Mouse (Mus musculus) MEL (cell line): ENCODE measurements around the gene R3hcc1l. TPM values are rescaled to one million over a fixed set of nuclear protein-coding genes. Genes with fewer than 3 reads are reported as not detected.

Source experiments
- DNase-seq: peaks from one replicate; pipeline ENCODE4 v3.0.0; 2011; ENCODE audit warnings: low read depth, low spot score
- H3K27ac ChIP-seq: 2 replicates; pipeline ENCODE4 v1.5.1; 2012; ENCODE audit warnings: low read depth, mild to moderate bottlenecking, control low read depth, low read length, moderate library complexity; ENCODE audit not compliant: control insufficient read depth
- H3K27me3 ChIP-seq, 2 experiments: fragments of 150-350 bp in 1 of 2; sonication (generic) in 1 of 2; 2 replicates each; pipeline ENCODE4 v1.6.1; 2012; ENCODE audit warnings: low read length in 2 of 2, mild to moderate bottlenecking in 2 of 2, improper control_type of control experiment in 1 of 2, moderate library complexity in 1 of 2; ENCODE audit not compliant: insufficient read depth in 2 of 2, control insufficient read depth in 1 of 2
- H3K36me3 ChIP-seq, 2 experiments: 2 replicates each; pipeline ENCODE4 v1.6.1; 2012 to 2014; ENCODE audit warnings: low read length in 2 of 2, improper control_type of control experiment in 1 of 2, inconsistent platforms in 1 of 2, mild to moderate bottlenecking in 1 of 2; ENCODE audit not compliant: insufficient read depth in 2 of 2, control insufficient read depth in 1 of 2
- H3K4me1 ChIP-seq, 2 experiments: fragments of 150-350 bp in 1 of 2; sonication (generic) in 1 of 2; 2 replicates each; pipeline ENCODE4 v1.6.1; 2012; ENCODE audit warnings: low read length in 2 of 2, improper control_type of control experiment in 1 of 2, mild to moderate bottlenecking in 1 of 2; ENCODE audit not compliant: insufficient read depth in 2 of 2, control insufficient read depth in 1 of 2
- H3K4me3 ChIP-seq, 2 experiments: fragments of 150-350 bp in 1 of 2; sonication (generic) in 1 of 2; 2 replicates each; pipeline ENCODE4 v1.5.1; 2012; ENCODE audit warnings: low read depth in 2 of 2, low read length in 2 of 2, mild to moderate bottlenecking in 2 of 2, moderate library complexity in 2 of 2, control low read depth in 1 of 2, improper control_type of control experiment in 1 of 2; ENCODE audit not compliant: control insufficient read depth in 1 of 2, insufficient read depth in 1 of 2
- H3K79me2 ChIP-seq: 2 replicates; pipeline ENCODE4 v1.6.1; 2012; ENCODE audit warnings: mild to moderate bottlenecking, low read length, moderate library complexity; ENCODE audit not compliant: control insufficient read depth, poor library complexity, insufficient read depth
- H3K9ac ChIP-seq: 2 replicates; pipeline ENCODE4 v1.6.1; 2012; ENCODE audit warnings: low read depth, mild to moderate bottlenecking, control low read depth, low read length, moderate library complexity; ENCODE audit not compliant: control insufficient read depth, poor library complexity, severe bottlenecking
- H3K9me3 ChIP-seq: fragments of 150-350 bp; sonication (generic); replicated peaks from 2 replicates; pipeline ENCODE4 v1.6.1; 2012; ENCODE audit warnings: mild to moderate bottlenecking, low read length, improper control_type of control experiment, moderate library complexity; ENCODE audit not compliant: insufficient read depth
- BHLHE40 ChIP-seq: IDR thresholded peaks from 2 replicates; pipeline ENCODE4 v1.6.1; 2012; ENCODE audit warnings: low read depth, mild to moderate bottlenecking, inconsistent platforms, low read length, improper control_type of control experiment, borderline replicate concordance
- CHD2 ChIP-seq: IDR thresholded peaks from 2 replicates; pipeline ENCODE4 v1.6.1; 2011; ENCODE audit warnings: low read length, improper control_type of control experiment
- CTCF ChIP-seq, 3 experiments: IDR thresholded peaks in 2 of 3; conservative IDR thresholded peaks in 1 of 3; 2 replicates each; pipeline ENCODE4 v1.5.1; 2011 to 2012; ENCODE audit warnings: low read length in 3 of 3, low read depth in 2 of 3, mild to moderate bottlenecking in 2 of 3, improper control_type of control experiment in 1 of 3, inconsistent platforms in 1 of 3, mixed read lengths in 1 of 3, moderate library complexity in 1 of 3; ENCODE audit not compliant: control insufficient read depth in 1 of 3, insufficient read depth in 1 of 3, poor library complexity in 1 of 3, severe bottlenecking in 1 of 3
- EP300 ChIP-seq, 2 experiments: IDR thresholded peaks; 2 replicates each; pipeline ENCODE4 v1.6.1; 2011; ENCODE audit warnings: improper control_type of control experiment in 2 of 2, low read length in 2 of 2, low read depth in 1 of 2, mild to moderate bottlenecking in 1 of 2
- GATA1 ChIP-seq: IDR thresholded peaks from 2 replicates; pipeline ENCODE4 v1.6.1; 2011; ENCODE audit warnings: low read depth, low read length, improper control_type of control experiment
- KAT2A ChIP-seq: conservative IDR thresholded peaks from 2 replicates; pipeline ENCODE4 v1.6.1; 2012; ENCODE audit warnings: low read depth, low read length, improper control_type of control experiment, inconsistent platforms
- MAZ ChIP-seq: IDR thresholded peaks from 2 replicates; pipeline ENCODE4 v1.6.1; 2012; ENCODE audit warnings: low read depth, mild to moderate bottlenecking, inconsistent platforms, low read length, improper control_type of control experiment
- MEF2A ChIP-seq: IDR thresholded peaks from 2 replicates; pipeline ENCODE4 v1.6.1; 2014; ENCODE audit warnings: low read depth, mild to moderate bottlenecking, inconsistent platforms, low read length, improper control_type of control experiment; ENCODE audit not compliant: poor library complexity, insufficient replicate concordance, severe bottlenecking; ENCODE audit errors: extremely low read depth
- MYC ChIP-seq: IDR thresholded peaks from 2 replicates; pipeline ENCODE4 v1.6.1; 2011; ENCODE audit warnings: low read depth, mild to moderate bottlenecking, low read length, improper control_type of control experiment, moderate library complexity
- NELFE ChIP-seq: IDR thresholded peaks from 2 replicates; pipeline ENCODE4 v1.6.1; 2011; ENCODE audit warnings: low read depth, low read length, improper control_type of control experiment
- RAD21 ChIP-seq: IDR thresholded peaks from 2 replicates; pipeline ENCODE4 v1.6.1; 2011; ENCODE audit warnings: mild to moderate bottlenecking, low read depth, low read length, improper control_type of control experiment
- SMC3 ChIP-seq: IDR thresholded peaks from 2 replicates; pipeline ENCODE4 v1.6.1; 2011; ENCODE audit warnings: low read depth, low read length, improper control_type of control experiment
- USF2 ChIP-seq, 2 experiments: IDR thresholded peaks; 2 replicates each; pipeline ENCODE4 v1.6.1; 2011 to 2012; ENCODE audit warnings: improper control_type of control experiment in 2 of 2, low read length in 2 of 2, borderline replicate concordance in 1 of 2, inconsistent platforms in 1 of 2, low read depth in 1 of 2, mild to moderate bottlenecking in 1 of 2; ENCODE audit not compliant: insufficient read depth in 1 of 2
- ZC3H11A ChIP-seq: IDR thresholded peaks from 2 replicates; pipeline ENCODE4 v1.6.1; 2012; ENCODE audit warnings: low read depth, mild to moderate bottlenecking, inconsistent platforms, low read length, improper control_type of control experiment
- ZKSCAN1 ChIP-seq: IDR thresholded peaks from 2 replicates; pipeline ENCODE4 v1.6.1; 2012; ENCODE audit warnings: low read depth, mild to moderate bottlenecking, inconsistent platforms, low read length, improper control_type of control experiment, moderate library complexity
- ZMIZ1 ChIP-seq: IDR thresholded peaks from 2 replicates; pipeline ENCODE4 v1.6.1; 2012; ENCODE audit warnings: low read depth, mild to moderate bottlenecking, inconsistent platforms, low read length, improper control_type of control experiment, moderate library complexity
- polyA plus RNA-seq, 2 experiments: library from polyadenylated mRNA; stranded (reverse) in 1 of 2; unstranded in 1 of 2; fragments of >175 nt in 1 of 2; fragments of >200 nt in 1 of 2; gene quantifications; 2 replicates each; pipeline versions ENCODE4 v1.2.1 to v1.2.4; 2012; ENCODE audit warnings: low replicate concordance in 2 of 2, low read depth in 1 of 2; ENCODE audit not compliant: insufficient read length in 2 of 2, insufficient read depth in 1 of 2, missing spikeins in 1 of 2
- total RNA-seq: library from RNA; depleted of rRNA; stranded (reverse); fragments of 300-350 nt; gene quantifications from 2 replicates; pipeline ENCODE4 v1.2.3, GENCODE M21; 2012

Gene R3hcc1l
- total and polyA plus RNA-seq, 3 experiments = 14.8 to 119 (median 21.5) TPM

- Histone ChIP-seq H3K79me2 (no peaks in the 10 kb centered on the region), H3K27me3 (no peaks in the 10 kb centered on the region), H3K9ac (no peak overlapping the region), H3K36me3 (no peaks in the 10 kb centered on the region), H3K4me1 (no peaks in the 10 kb centered on the region), H3K27ac (no peak overlapping the region), H3K4me3 (no peak overlapping the region), H3K9me3 (no peaks in the 10 kb centered on the region)
- TF ChIP-seq RAD21 (no peak), MYC (no peak), ZMIZ1 (no peak), SMC3 (no peak), USF2 (IDR thresholded peaks at IDR 0.05; ENCODE audit: borderline replicate concordance in 1 of 2, insufficient read depth in 1 of 2, low read depth in 1 of 2, low read length in 2 of 2) (no peak), CTCF (IDR thresholded peaks at IDR 0.05 in 2 of 3, conservative IDR thresholded peaks at IDR 0.05 in 1 of 3; ENCODE audit: control insufficient read depth in 1 of 3, insufficient read depth in 1 of 3, low read depth in 2 of 3, low read length in 3 of 3, poor library complexity in 1 of 3, severe bottlenecking in 1 of 3) (no peak), GATA1 (no peak)
- no peak for DNase-seq
Measured at GRCm38 (mm10) chr19:42613647-42614225, 95.2 kb downstream of the R3hcc1l start.

- H3K9ac ChIP-seq = no peak overlapping the region
- peaks cover 0 to 6% of the 10 kb centered on the region in 2 experiments; a peak in 2 of 4 replicates for H3K27me3 ChIP-seq
- no peaks in the 10 kb centered on the region for H3K79me2 ChIP-seq
- no peaks in the 10 kb centered on the region for H3K36me3 ChIP-seq
- no peaks in the 10 kb centered on the region for H3K4me1 ChIP-seq
- no peak overlapping the region for H3K4me3 ChIP-seq
- DNase-seq = no peak
- no peaks in the 10 kb centered on the region for H3K9me3 ChIP-seq
- no peak for TF ChIP-seq SMC3
- TF ChIP-seq MEF2A = no peak
- no peak for TF ChIP-seq ZMIZ1
- no peak for TF ChIP-seq EP300 (IDR thresholded peaks at IDR 0.05; ENCODE audit: low read depth in 1 of 2, low read length in 2 of 2)
- TF ChIP-seq RAD21 = no peak
- no peak for TF ChIP-seq ZKSCAN1
- TF ChIP-seq BHLHE40 = no peak
- no peak for TF ChIP-seq CHD2
- no peak for TF ChIP-seq ZC3H11A
- no peak for TF ChIP-seq NELFE
- no peak for TF ChIP-seq KAT2A
- no peak for TF ChIP-seq MAZ
- TF ChIP-seq, all 39 proteins: peak for 0
- H3K27ac ChIP-seq = no peak overlapping the region
Measured at GRCm38 (mm10) chr19:42628068-42628467, 109.5 kb downstream of the R3hcc1l start.
